Mouse (Mus musculus) cerebellum, adult 2 months (tissue): ENCODE measurements around the gene Lama2.

ENCODE experiments used
- CTCF ChIP-seq: fragments of 200-500 bp; IDR thresholded peaks from 2 replicates; pipeline ENCODE4 v1.5.1; 2011; ENCODE audit warnings: low read depth, mild to moderate bottlenecking, control low read depth, low read length, moderate library complexity, borderline replicate concordance; ENCODE audit not compliant: insufficient read depth
- POLR2A ChIP-seq: fragments of 200-500 bp; IDR thresholded peaks from 2 replicates; pipeline ENCODE4 v1.6.1; 2011; ENCODE audit warnings: low read length, control low read depth, borderline replicate concordance; ENCODE audit not compliant: insufficient read depth

- TF ChIP-seq POLR2A (no peak), CTCF (no peak)
Measured at GRCm38 (mm10) chr10:27631002-27631401, 11.4 kb upstream of the Lama2 start.
